Mouse (Mus musculus) hindbrain, embryonic 12.5 days (tissue): ENCODE results near the gene Fam162b. TPM values are rescaled to one million over a fixed set of nuclear protein-coding genes. Genes with fewer than 3 reads are reported as not detected.

ENCODE experiments used
- ATAC-seq: fragments of 200-750 bp; cut with Nextera tagmentation; 2 replicates; pipeline ENCODE4 v1.8.0; 2017; ENCODE audit warnings: moderate TSS enrichment; ENCODE audit not compliant: low FRiP score
- H3K27ac ChIP-seq: fragments of 300-500 bp; sonication (generic); 2 replicates; pipeline ENCODE4 v1.5.1; 2016; ENCODE audit warnings: mild to moderate bottlenecking
- H3K27me3 ChIP-seq: fragments of 300-500 bp; sonication (generic); 2 replicates; pipeline ENCODE4 v1.6.1; 2016; ENCODE audit warnings: mild to moderate bottlenecking
- H3K36me3 ChIP-seq: fragments of 300-500 bp; sonication (generic); 2 replicates; pipeline ENCODE4 v1.6.1; 2016; ENCODE audit warnings: mild to moderate bottlenecking
- H3K4me1 ChIP-seq: fragments of 300-500 bp; sonication (generic); 2 replicates; pipeline ENCODE4 v1.6.1; 2016
- H3K4me2 ChIP-seq: fragments of 300-500 bp; sonication (generic); replicated peaks from 2 replicates; pipeline ENCODE4 v1.6.1; 2016; ENCODE audit warnings: mild to moderate bottlenecking
- H3K4me3 ChIP-seq: fragments of 300-500 bp; sonication (generic); 2 replicates; pipeline ENCODE4 v1.5.1; 2016; ENCODE audit warnings: mild to moderate bottlenecking
- H3K9ac ChIP-seq: fragments of 300-500 bp; sonication (generic); 2 replicates; pipeline ENCODE4 v1.6.1; 2016; ENCODE audit warnings: mild to moderate bottlenecking, moderate library complexity
- H3K9me3 ChIP-seq: fragments of 300-500 bp; sonication (generic); replicated peaks from 2 replicates; pipeline ENCODE4 v1.6.1; 2016; ENCODE audit warnings: mild to moderate bottlenecking
- WGBS: fragments of 180-500 bp; shearing (Covaris S2); methylation state at CpG from one replicate; pipeline ENCODE4 v1.1.7; 2016; 5-methylcytosine and 5-hydroxymethylcytosine counted together
- polyA plus RNA-seq: library from polyadenylated mRNA; unstranded; fragments of >200 nt; fragmentation: Nextera tagmentation; extraction: Ambion mirVana; gene quantifications from 2 replicates; pipeline ENCODE4 v1.2.1, GENCODE M21; 2016

Gene Fam162b
- polyA plus RNA-seq, 1 experiment from 2014 or later: 2.1 TPM

GRCm38 (mm10) chr10:51591574-51591973, 1.3 kb upstream of the Fam162b start:
- WGBS: 72% methylated on average over 2 of the region's 2 CpGs
- Histone ChIP-seq H3K4me2 (no peak overlapping the region), H3K36me3 (no peaks in the 10 kb centered on the region), H3K27ac (no peak overlapping the region), H3K4me1 (peaks cover 7% of the 10 kb centered on the region), H3K27me3 (peaks cover 11% of the 10 kb centered on the region), H3K4me3 (no peak overlapping the region), H3K9me3 (no peaks in the 10 kb centered on the region), H3K9ac (no peak overlapping the region)
- no peak for ATAC-seq

GRCm38 (mm10) chr10:51584919-51585318, 5.4 kb downstream of the Fam162b start:
- H3K9me3 ChIP-seq: no peaks in the 10 kb centered on the region
- no peak overlapping the region for H3K9ac ChIP-seq
- ATAC-seq: no peak
- H3K36me3 ChIP-seq: no peaks in the 10 kb centered on the region
- peaks cover 2% of the 10 kb centered on the region for H3K4me1 ChIP-seq
- H3K4me3 ChIP-seq: no peak overlapping the region
- H3K27ac ChIP-seq: no peak overlapping the region
- H3K27me3 ChIP-seq: peaks cover 6% of the 10 kb centered on the region
- no peak overlapping the region for H3K4me2 ChIP-seq

- 58% methylated on average over 1 of the region's 1 CpGs for WGBS
- Histone ChIP-seq H3K4me1 (no peaks in the 10 kb centered on the region), H3K4me3 (no peak overlapping the region)
These were observed 5.9 kb downstream of the Fam162b start for GRCm38 (mm10) chr10:51584378-51584777.

GRCm38 (mm10) chr10:51571225-51571996, 18.9 kb downstream of the Fam162b start:
- H3K4me3 ChIP-seq: no peak overlapping the region
- H3K4me1 ChIP-seq: no peaks in the 10 kb centered on the region
- WGBS: 77% methylated on average over 9 of the region's 9 CpGs
- H3K9ac ChIP-seq: no peak overlapping the region
- H3K9me3 ChIP-seq: no peaks in the 10 kb centered on the region
- H3K36me3 ChIP-seq: no peaks in the 10 kb centered on the region
- H3K27me3 ChIP-seq: no peaks in the 10 kb centered on the region
- H3K27ac ChIP-seq: no peak overlapping the region
- no peak for ATAC-seq
- H3K4me2 ChIP-seq: no peak overlapping the region

More at GRCm38 (mm10) chr10:51584378-51584777, 5.9 kb downstream of the Fam162b start:
- H3K9ac ChIP-seq: no peak overlapping the region
- H3K36me3 ChIP-seq: no peaks in the 10 kb centered on the region
- no peak overlapping the region for H3K4me2 ChIP-seq
- H3K27ac ChIP-seq: no peak overlapping the region
- no peaks in the 10 kb centered on the region for H3K9me3 ChIP-seq
- peaks cover under 1% of the 10 kb centered on the region; the same call in 1 of the 2 replicates for H3K27me3 ChIP-seq
- no peak for ATAC-seq

- WGBS: 76% methylated on average over 1 of the region's 1 CpGs
- H3K9ac ChIP-seq: no peak overlapping the region
These were observed 34.3 kb downstream of the Fam162b start for GRCm38 (mm10) chr10:51556005-51556404.

DNA sequence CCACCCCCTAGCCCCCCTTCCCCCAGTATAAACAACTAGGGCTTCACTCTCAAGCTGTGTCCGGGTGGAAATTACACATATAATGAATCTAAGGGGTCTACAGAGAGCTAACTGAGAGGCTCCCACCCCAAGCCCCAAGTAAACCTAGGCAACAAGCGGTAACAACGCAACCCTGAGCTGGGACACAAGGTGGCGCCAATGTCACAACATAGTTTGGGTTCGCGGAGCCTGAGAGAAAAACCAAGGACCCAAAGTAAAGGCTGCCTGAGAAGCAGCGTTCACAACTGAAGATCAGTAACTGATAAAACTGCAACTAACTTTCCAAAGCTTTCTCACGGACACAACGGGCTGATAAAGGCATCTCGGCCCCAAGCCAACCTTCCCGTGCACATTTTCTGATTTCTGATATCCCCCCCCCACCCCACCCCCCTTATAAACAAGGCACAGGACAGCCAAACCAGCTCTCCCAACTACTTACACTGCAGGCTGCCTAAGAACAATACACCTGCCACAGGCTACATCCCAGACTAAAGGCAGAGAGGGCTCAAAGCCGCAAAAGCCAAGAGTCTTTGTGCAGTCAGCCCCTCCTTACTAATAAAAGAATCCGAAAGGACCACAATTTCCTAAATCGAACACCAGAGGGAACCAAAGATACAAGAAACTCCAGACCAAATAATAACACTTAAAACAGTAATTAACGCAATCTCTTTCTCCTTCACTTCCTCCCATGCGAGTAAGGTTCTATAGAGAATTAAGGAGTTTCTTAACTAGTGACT, 36.8 kb downstream of the Fam162b start:
- H3K4me1 ChIP-seq: no peaks in the 10 kb centered on the region
- peak overlapping the region; percentile 46 for H3K4me3 ChIP-seq
- H3K27me3 ChIP-seq: no peaks in the 10 kb centered on the region
- no peaks in the 10 kb centered on the region for H3K9me3 ChIP-seq
- H3K9ac ChIP-seq: peak overlapping the region; percentile 63
- no peaks in the 10 kb centered on the region for H3K36me3 ChIP-seq
- H3K27ac ChIP-seq: no peak overlapping the region
- ATAC-seq: peak; percentile 95
- peak overlapping the region; percentile 88 for H3K4me2 ChIP-seq
- 1% methylated on average over 16 of the region's 16 CpGs for WGBS

More at GRCm38 (mm10) chr10:51556005-51556404, 34.3 kb downstream of the Fam162b start:
- H3K36me3 ChIP-seq: no peaks in the 10 kb centered on the region
- no peaks in the 10 kb centered on the region for H3K27me3 ChIP-seq
- no peak overlapping the region for H3K4me2 ChIP-seq
- ATAC-seq: no peak
- H3K9me3 ChIP-seq: no peaks in the 10 kb centered on the region
- no peak overlapping the region for H3K27ac ChIP-seq
- H3K4me1 ChIP-seq: no peaks in the 10 kb centered on the region
- no peak overlapping the region for H3K4me3 ChIP-seq

Other genes starting within 250 kb of the Fam162b start
- gene Gm49339, start 109.9 kb downstream of the Fam162b start, polyA plus RNA-seq: not detected in 2 replicates
- gene Lilr4b, start 109.9 kb downstream of the Fam162b start, polyA plus RNA-seq: 0.38 TPM in 1 of 2 replicates, not detected in the other
- gene Lilrb4a, start 99.6 kb downstream of the Fam162b start, polyA plus RNA-seq: 1.3 and 1.7 TPM in 2 replicates
- 0.09 TPM in 1 of 2 replicates, not detected in the other for gene Gprc6a, start 40.9 kb upstream of the Fam162b start, polyA plus RNA-seq
- not detected in 2 replicates for gene Rfx6, start 87.2 kb upstream of the Fam162b start, polyA plus RNA-seq